Mouse (Mus musculus) liver, postnatal 0 days (tissue): ENCODE measurements at regions not wholly inside any gene's neighbourhood (a gene's known extent, or its start where the extent isn't known, plus 50 kb on each side); places are given as distances from the start of the nearest gene placed in this dataset.

Experiments used
- ATAC-seq: fragments of 200-750 bp; cut with Nextera tagmentation; 2 replicates; pipeline ENCODE4 v1.8.0; 2017; ENCODE audit warnings: mild to moderate bottlenecking, moderate library complexity
- DNase-seq: peaks from one replicate; pipeline ENCODE4 v3.0.0-alpha.2; 2016
- H3K27ac ChIP-seq: fragments of 300-500 bp; sonication (generic); 2 replicates; pipeline ENCODE4 v1.5.1; 2014; ENCODE audit warnings: antibody characterized with exemption, moderate library complexity, mild to moderate bottlenecking, low read depth
- H3K27me3 ChIP-seq: fragments of 300-500 bp; sonication (generic); 2 replicates; pipeline ENCODE4 v1.6.1; 2014; ENCODE audit warnings: low read length, control low read depth, mixed read lengths; ENCODE audit not compliant: insufficient read depth
- H3K36me3 ChIP-seq: fragments of 300-500 bp; sonication (generic); replicated peaks from 2 replicates; pipeline ENCODE4 v1.6.1; 2014; ENCODE audit warnings: mild to moderate bottlenecking, control low read depth, low read length, moderate library complexity, mixed read lengths; ENCODE audit not compliant: insufficient read depth
- H3K4me1 ChIP-seq: fragments of 300-500 bp; sonication (generic); 2 replicates; pipeline ENCODE4 v1.6.1; 2014; ENCODE audit warnings: antibody characterized with exemption, mild to moderate bottlenecking, control low read depth; ENCODE audit not compliant: insufficient read depth
- H3K4me2 ChIP-seq: fragments of 300-500 bp; sonication (generic); 2 replicates; pipeline ENCODE4 v1.6.1; 2014; ENCODE audit warnings: low read depth, mild to moderate bottlenecking, low read length, moderate library complexity, mixed read lengths
- H3K4me3 ChIP-seq: fragments of 300-500 bp; sonication (generic); 2 replicates; pipeline ENCODE4 v1.5.1; 2014; ENCODE audit warnings: low read depth, low read length
- H3K9ac ChIP-seq: fragments of 300-500 bp; sonication (generic); replicated peaks from 2 replicates; pipeline ENCODE4 v1.6.1; 2014; ENCODE audit warnings: mild to moderate bottlenecking, moderate library complexity
- H3K9me3 ChIP-seq: fragments of 300-500 bp; sonication (generic); 2 replicates; pipeline ENCODE4 v1.6.1; 2016; ENCODE audit warnings: mild to moderate bottlenecking, control low read depth, low read length, mixed read lengths
- CTCF ChIP-seq: sonication (generic); IDR thresholded peaks from 2 replicates; pipeline ENCODE4 v1.5.1; 2016; ENCODE audit warnings: antibody characterized with exemption, low read depth
- EP300 ChIP-seq: IDR thresholded peaks from 2 replicates; pipeline ENCODE4 v1.6.1; 2016; ENCODE audit warnings: antibody characterized with exemption, low read depth, mild to moderate bottlenecking
- WGBS: fragments of 180-500 bp; shearing (Covaris S2); extraction: QIAGEN DNeasy Blood & Tissue Kit; methylation state at CpG from one replicate; pipeline ENCODE4 v1.1.7; 2014; ENCODE audit not compliant: insufficient replicate concordance; 5-methylcytosine and 5-hydroxymethylcytosine counted together

DNA sequence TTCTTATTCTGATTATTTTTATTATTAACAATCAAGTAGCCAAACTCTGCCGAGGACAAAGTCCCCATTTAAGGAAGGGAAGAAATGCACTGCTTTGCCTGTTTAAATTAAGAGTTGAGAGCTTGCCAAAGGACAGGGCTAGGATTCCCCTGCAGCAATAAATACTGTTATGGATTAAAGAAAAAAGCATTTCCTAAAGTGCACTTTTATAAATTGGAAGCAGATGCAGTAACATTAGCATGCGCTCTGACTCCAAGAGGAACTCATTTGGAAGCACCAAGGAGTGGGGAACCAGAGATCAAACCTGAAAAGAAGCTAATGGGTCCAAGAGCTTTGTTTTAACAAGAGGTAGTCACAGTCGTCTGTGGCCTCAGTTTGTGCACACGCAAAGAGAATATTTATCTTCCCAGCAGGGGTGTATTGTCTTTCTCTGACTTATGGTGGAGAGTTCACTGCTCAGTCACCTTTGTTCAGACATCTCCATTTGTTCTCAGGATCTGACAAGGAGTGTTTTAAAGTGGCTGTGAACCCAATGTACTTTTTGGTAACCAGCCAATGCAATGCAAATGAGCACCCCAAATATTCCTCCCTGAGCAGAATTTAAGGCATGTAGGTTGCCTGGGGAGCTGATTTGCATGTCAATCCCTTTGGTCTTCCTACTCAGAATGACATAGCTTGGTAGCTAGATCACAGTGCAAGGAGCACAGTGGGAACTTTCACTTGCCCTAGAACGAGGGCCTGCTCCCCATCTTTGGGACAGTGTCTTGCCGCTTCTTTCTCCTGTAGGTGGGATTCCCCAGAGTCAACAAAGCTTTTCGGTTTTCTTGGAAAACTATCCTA lies 119.1 kb upstream of the Nbea start:
- Histone ChIP-seq H3K27me3 (no peaks in the 10 kb centered on the region), H3K27ac (no peak overlapping the region), H3K4me2 (no peak overlapping the region), H3K36me3 (no peaks in the 10 kb centered on the region), H3K9me3 (no peaks in the 10 kb centered on the region), H3K4me1 (no peaks in the 10 kb centered on the region), H3K9ac (no peak overlapping the region), H3K4me3 (no peak overlapping the region)
- 42% methylated on average over 7 of the region's 7 CpGs for WGBS
- ATAC-seq: no peak
- no peak for DNase-seq
- no peak for TF ChIP-seq EP300
- TF ChIP-seq CTCF: no peak

DNA sequence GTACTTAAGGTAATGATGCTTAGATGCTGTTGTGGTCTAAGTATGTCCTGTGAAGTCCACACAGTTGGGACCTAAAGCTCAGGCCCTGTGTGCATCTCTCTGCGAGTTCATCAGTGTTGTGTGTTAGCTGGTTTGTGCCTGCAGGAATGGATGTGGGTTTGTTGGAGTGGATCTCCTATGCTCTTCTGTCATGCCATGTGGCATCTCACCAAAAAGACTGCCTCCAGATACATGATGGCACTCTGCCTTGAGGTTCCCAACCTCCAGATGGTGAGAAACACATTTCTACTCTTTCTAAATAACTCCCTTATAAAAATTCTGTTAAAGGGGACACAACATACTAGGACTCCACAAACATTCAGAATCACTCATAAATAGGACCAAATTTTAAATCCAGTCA lies 117.3 kb upstream of the Nbea start:
- no peak overlapping the region for H3K4me2 ChIP-seq
- H3K4me1 ChIP-seq: no peaks in the 10 kb centered on the region
- ATAC-seq: no peak
- no peaks in the 10 kb centered on the region for H3K27me3 ChIP-seq
- H3K9ac ChIP-seq: no peak overlapping the region
- H3K9me3 ChIP-seq: no peaks in the 10 kb centered on the region
- H3K27ac ChIP-seq: no peak overlapping the region
- no peak for TF ChIP-seq EP300
- no peak for TF ChIP-seq CTCF
- no peak for DNase-seq
- no peaks in the 10 kb centered on the region for H3K36me3 ChIP-seq
- WGBS: 83% methylated on average over 1 of the region's 1 CpGs
- H3K4me3 ChIP-seq: no peak overlapping the region

DNA sequence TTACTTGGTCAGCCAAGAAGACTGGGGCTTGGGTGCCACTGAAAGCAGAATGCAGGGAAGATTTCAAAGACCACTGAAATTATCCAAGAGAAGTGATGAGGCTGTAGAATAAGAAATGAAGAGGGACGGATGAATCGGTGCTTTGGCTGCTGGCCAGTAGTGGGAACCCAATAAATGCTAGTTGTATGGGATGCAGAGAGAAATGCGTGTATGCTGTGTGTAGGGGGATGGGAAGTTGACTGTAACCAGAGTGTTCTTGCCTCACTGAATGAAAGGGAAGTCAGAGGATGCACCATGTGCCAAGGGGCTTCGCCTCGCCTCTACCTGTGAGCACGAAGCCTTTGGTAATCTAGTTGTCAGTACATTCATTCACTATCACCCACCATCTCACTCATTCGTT lies 112.1 kb upstream of the Nbea start:
- WGBS: 72% methylated on average over 7 of the region's 7 CpGs
- H3K4me1 ChIP-seq: no peaks in the 10 kb centered on the region
- H3K4me3 ChIP-seq: no peak overlapping the region
- ATAC-seq: no peak
- no peaks in the 10 kb centered on the region for H3K27me3 ChIP-seq
- H3K9ac ChIP-seq: no peak overlapping the region
- H3K27ac ChIP-seq: no peak overlapping the region
- no peaks in the 10 kb centered on the region for H3K9me3 ChIP-seq
- no peak for TF ChIP-seq EP300
- H3K4me2 ChIP-seq: no peak overlapping the region
- no peak for DNase-seq
- no peaks in the 10 kb centered on the region for H3K36me3 ChIP-seq

DNA sequence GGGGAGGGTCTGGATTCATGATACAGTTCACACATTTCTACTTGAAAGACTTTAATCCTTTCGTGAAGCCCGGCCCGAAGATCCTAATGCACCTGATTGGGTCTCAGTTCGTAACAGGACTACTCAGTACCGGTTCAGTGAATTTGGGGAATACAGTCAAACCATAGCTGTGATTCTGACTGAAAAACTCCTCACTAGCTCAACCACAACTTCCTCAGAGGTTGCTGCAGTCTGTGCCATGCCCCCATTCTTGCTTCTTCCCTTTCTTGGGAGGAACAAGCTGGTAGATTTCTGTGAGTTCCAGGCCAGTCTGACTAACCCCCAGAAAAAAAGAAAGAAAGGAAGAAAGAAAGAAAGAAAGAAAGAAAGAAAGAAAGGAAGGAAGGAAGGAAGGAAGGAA lies 98.0 kb upstream of the Nbea start:
- ATAC-seq (no peak), DNase-seq (no peak)
- WGBS: 63% methylated on average over 5 of the region's 5 CpGs
- TF ChIP-seq CTCF (no peak), EP300 (no peak)
- Histone ChIP-seq H3K4me2 (no peak overlapping the region), H3K4me3 (no peak overlapping the region), H3K27ac (no peak overlapping the region), H3K27me3 (no peaks in the 10 kb centered on the region), H3K9me3 (no peaks in the 10 kb centered on the region), H3K9ac (no peak overlapping the region), H3K36me3 (no peaks in the 10 kb centered on the region), H3K4me1 (no peaks in the 10 kb centered on the region)

DNA sequence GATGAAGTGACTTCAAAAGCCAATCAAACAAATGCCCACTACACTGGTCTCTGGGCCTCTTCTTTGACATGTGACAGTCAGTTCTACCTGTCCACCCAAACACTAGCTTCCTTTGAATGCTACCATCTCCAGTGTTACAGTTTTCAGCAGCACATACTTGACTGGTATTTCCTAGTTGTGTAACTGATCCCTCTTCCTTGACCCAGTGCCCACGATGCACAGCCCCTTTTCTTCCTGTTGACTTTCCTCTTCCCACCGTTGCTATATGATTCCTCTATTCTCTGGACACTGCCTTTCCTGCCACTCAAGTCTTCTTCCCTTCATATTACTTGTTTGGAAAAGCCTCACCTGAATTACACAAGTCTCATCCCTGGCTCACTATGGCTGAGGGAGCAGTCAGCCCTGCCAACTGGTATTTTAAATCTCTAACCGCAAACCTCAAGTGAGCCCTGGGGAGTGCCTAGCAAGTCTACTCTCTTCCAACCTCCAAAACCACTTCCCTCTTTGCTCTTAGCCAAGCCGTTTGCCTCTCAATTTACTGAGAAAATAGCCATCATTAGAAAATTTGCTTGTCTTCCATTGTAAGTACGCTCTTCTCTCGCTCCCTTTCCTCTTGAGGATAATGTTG lies 96.9 kb upstream of the Nbea start:
- Histone ChIP-seq H3K9me3 (no peaks in the 10 kb centered on the region), H3K4me3 (no peak overlapping the region), H3K9ac (no peak overlapping the region), H3K27me3 (no peaks in the 10 kb centered on the region), H3K4me2 (no peak overlapping the region), H3K4me1 (no peaks in the 10 kb centered on the region), H3K36me3 (no peaks in the 10 kb centered on the region), H3K27ac (no peak overlapping the region)
- DNase-seq: no peak
- ATAC-seq: no peak
- WGBS: 32% methylated on average over 6 of the region's 6 CpGs
- no peak for TF ChIP-seq CTCF
- no peak for TF ChIP-seq EP300

DNA sequence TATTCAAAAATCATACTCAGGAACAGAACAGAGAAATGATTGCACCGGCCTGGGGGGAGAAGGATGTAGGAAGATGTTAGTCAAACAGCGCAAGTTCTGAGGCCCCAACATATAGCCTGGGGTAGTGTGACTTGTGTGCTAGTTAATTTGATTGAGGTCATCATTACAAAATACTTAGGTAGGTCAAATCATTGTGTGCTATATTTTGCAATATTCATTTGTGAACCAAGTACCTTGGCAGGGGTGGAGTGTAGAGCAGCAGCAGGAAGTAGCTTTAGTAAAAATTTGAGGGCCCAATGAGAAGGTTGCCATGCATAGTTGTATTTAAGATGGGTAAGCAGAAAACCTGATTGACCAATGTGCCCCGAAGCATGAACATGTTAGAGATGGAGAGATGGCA lies 89.1 kb upstream of the Nbea start:
- no peaks in the 10 kb centered on the region for H3K27me3 ChIP-seq
- no peak for TF ChIP-seq CTCF
- no peak for TF ChIP-seq EP300
- H3K4me2 ChIP-seq: no peak overlapping the region
- no peaks in the 10 kb centered on the region for H3K36me3 ChIP-seq
- H3K4me3 ChIP-seq: no peak overlapping the region
- H3K4me1 ChIP-seq: no peaks in the 10 kb centered on the region
- H3K9ac ChIP-seq: no peak overlapping the region
- 87% methylated on average over 3 of the region's 3 CpGs for WGBS
- H3K9me3 ChIP-seq: no peaks in the 10 kb centered on the region
- DNase-seq (no peak), ATAC-seq (no peak)
- no peak overlapping the region for H3K27ac ChIP-seq
